Mouse (Mus musculus) lung, postnatal 0 days (tissue): ENCODE measurements at regions not wholly inside any gene's neighbourhood (a gene's known extent, or its start where the extent isn't known, plus 50 kb on each side); places are given as distances from the start of the nearest gene placed in this dataset.

Experiments used
- ATAC-seq: fragments of 200-750 bp; cut with Nextera tagmentation; 2 replicates; pipeline ENCODE4 v1.8.0; 2017; ENCODE audit warnings: moderate library complexity
- DNase-seq: peaks from one replicate; pipeline ENCODE4 v3.0.0-alpha.2; 2016; ENCODE audit warnings: low spot score
- H3K27ac ChIP-seq: fragments of 300-500 bp; sonication (generic); 2 replicates; pipeline ENCODE4 v1.5.1; 2014; ENCODE audit warnings: antibody characterized with exemption, mild to moderate bottlenecking, low read length, mixed read lengths
- H3K27me3 ChIP-seq: fragments of 300-500 bp; sonication (generic); replicated peaks from 2 replicates; pipeline ENCODE4 v1.6.1; 2014; ENCODE audit warnings: low read length, mixed read lengths; ENCODE audit not compliant: insufficient read depth
- H3K36me3 ChIP-seq: fragments of 300-500 bp; sonication (generic); 2 replicates; pipeline ENCODE4 v1.6.1; 2014; ENCODE audit warnings: low read length, mixed read lengths; ENCODE audit not compliant: insufficient read depth
- H3K4me1 ChIP-seq: fragments of 300-500 bp; sonication (generic); 2 replicates; pipeline ENCODE4 v1.6.1; 2014; ENCODE audit warnings: antibody characterized with exemption, low read depth, low read length, mixed read lengths; ENCODE audit not compliant: insufficient read depth
- H3K4me2 ChIP-seq: fragments of 300-500 bp; sonication (generic); replicated peaks from 2 replicates; pipeline ENCODE4 v1.6.1; 2014; ENCODE audit warnings: low read depth, mild to moderate bottlenecking, low read length, moderate library complexity, mixed read lengths
- H3K4me3 ChIP-seq: fragments of 300-500 bp; sonication (generic); 2 replicates; pipeline ENCODE4 v1.5.1; 2014; ENCODE audit warnings: low read depth, low read length
- H3K9ac ChIP-seq: fragments of 300-500 bp; sonication (generic); replicated peaks from 2 replicates; pipeline ENCODE4 v1.6.1; 2014; ENCODE audit warnings: low read depth, mild to moderate bottlenecking
- H3K9me3 ChIP-seq: fragments of 300-500 bp; sonication (generic); 2 replicates; pipeline ENCODE4 v1.6.1; 2016; ENCODE audit warnings: low read length, mixed read lengths
- CTCF ChIP-seq: IDR thresholded peaks from 2 replicates; pipeline ENCODE4 v1.5.1; 2016; ENCODE audit warnings: antibody characterized with exemption, mild to moderate bottlenecking
- EP300 ChIP-seq: IDR thresholded peaks from 2 replicates; pipeline ENCODE4 v1.6.1; 2016; ENCODE audit warnings: antibody characterized with exemption, mild to moderate bottlenecking, control low read depth
- WGBS: fragments of 180-500 bp; shearing (Covaris S2); extraction: QIAGEN DNeasy Blood & Tissue Kit; methylation state at CpG from one replicate; pipeline ENCODE4 v1.1.7; 2014; 5-methylcytosine and 5-hydroxymethylcytosine counted together

GRCm38 (mm10) chr4:152834421-152835110 is 356.9 kb upstream of the Kcnab2 start:
- no peak for TF ChIP-seq CTCF
- TF ChIP-seq EP300, result no peak
- ATAC-seq, result no peak
- no peak for DNase-seq
- H3K4me3 ChIP-seq, result no peak overlapping the region
- WGBS, result 74% methylated on average over 11 of the region's 11 CpGs
- no peak overlapping the region for H3K27ac ChIP-seq
- no peaks in the 10 kb centered on the region for H3K9me3 ChIP-seq
- no peaks in the 10 kb centered on the region for H3K36me3 ChIP-seq
- H3K4me2 ChIP-seq, result no peak overlapping the region
- no peaks in the 10 kb centered on the region for H3K27me3 ChIP-seq
- no peaks in the 10 kb centered on the region for H3K4me1 ChIP-seq
- no peak overlapping the region for H3K9ac ChIP-seq

GRCm38 (mm10) chr4:152833411-152834310 is 356.0 kb upstream of the Kcnab2 start:
- ATAC-seq (no peak), DNase-seq (no peak)
- TF ChIP-seq EP300 (no peak), CTCF (no peak)
- Histone ChIP-seq H3K4me3 (no peak overlapping the region), H3K27ac (no peak overlapping the region), H3K4me2 (no peak overlapping the region), H3K9ac (no peak overlapping the region), H3K9me3 (no peaks in the 10 kb centered on the region), H3K36me3 (no peaks in the 10 kb centered on the region), H3K4me1 (no peaks in the 10 kb centered on the region), H3K27me3 (no peaks in the 10 kb centered on the region)
- 62% methylated on average over 23 of the region's 23 CpGs for WGBS

DNA sequence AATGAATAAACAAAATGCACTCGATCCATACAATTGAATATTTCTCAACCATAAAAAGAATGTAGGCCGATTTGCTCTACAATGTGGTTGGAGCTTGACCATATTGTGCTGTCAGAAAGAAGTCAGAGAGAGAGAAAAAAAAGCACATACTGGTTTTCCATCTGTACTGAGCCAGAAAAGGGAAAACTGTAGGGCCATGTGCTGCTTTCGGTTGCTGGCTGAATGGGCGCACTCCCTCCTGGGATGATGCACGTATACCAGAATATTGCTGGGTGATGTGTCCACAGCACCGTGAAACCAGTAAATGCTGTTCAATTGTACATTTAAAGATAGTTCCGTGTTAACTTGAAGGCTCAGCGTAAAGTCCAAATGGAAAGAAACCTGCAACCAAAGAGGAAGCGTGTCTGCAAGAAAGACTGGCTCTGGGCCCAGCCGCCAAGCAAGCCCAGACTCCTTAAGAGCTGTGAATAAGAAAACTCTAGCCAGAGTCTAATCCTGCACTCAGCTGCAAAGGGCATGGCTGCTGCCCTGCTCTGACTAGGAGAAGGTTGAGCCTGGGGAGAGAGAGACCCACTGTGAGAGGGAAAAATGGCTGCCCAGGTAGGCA is 355.2 kb upstream of the Kcnab2 start:
- no peak for ATAC-seq
- H3K27ac ChIP-seq, result no peak overlapping the region
- no peaks in the 10 kb centered on the region for H3K4me1 ChIP-seq
- 78% methylated on average over 10 of the region's 10 CpGs for WGBS
- no peak for DNase-seq
- no peaks in the 10 kb centered on the region for H3K36me3 ChIP-seq
- no peak overlapping the region for H3K4me3 ChIP-seq
- no peaks in the 10 kb centered on the region for H3K27me3 ChIP-seq
- H3K9me3 ChIP-seq, result peaks cover 6% of the 10 kb centered on the region; the same call in 1 of the 2 replicates
- no peak overlapping the region for H3K9ac ChIP-seq
- no peak overlapping the region for H3K4me2 ChIP-seq
- TF ChIP-seq CTCF, result no peak
- TF ChIP-seq EP300, result no peak

DNA sequence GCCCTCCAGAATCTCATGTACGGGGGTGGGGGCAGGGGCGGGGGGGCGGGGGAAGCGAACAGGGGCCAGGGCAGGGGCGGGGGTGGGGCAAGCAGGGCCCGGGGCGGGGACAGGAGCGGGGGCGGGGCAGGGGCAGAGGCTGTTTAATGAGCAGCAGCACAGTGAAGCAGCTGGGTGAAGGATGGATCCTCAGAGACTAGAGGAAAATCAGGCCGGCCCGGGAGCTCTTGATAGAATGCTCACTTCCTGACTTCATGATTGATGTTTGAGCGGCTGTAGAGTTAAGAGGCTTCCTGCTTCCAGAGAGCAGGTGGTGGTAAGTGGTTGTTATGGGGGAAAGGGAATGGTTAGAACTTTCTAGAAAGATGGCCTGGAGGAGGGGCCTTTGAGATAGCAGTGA is 347.5 kb upstream of the Kcnab2 start:
- no peak for TF ChIP-seq CTCF
- no peak for TF ChIP-seq EP300
- Histone ChIP-seq H3K9ac (no peak overlapping the region), H3K36me3 (no peaks in the 10 kb centered on the region), H3K27me3 (no peaks in the 10 kb centered on the region), H3K9me3 (peaks cover 6% of the 10 kb centered on the region; the same call in 1 of the 2 replicates), H3K27ac (no peak overlapping the region), H3K4me1 (no peaks in the 10 kb centered on the region), H3K4me2 (no peak overlapping the region), H3K4me3 (no peak overlapping the region)
- WGBS, result 20% methylated on average over 9 of the region's 12 CpGs
- no peak for ATAC-seq
- DNase-seq, result no peak

- H3K4me3 ChIP-seq, result no peak overlapping the region
- no peaks in the 10 kb centered on the region for H3K9me3 ChIP-seq
- no peak overlapping the region for H3K27ac ChIP-seq
- H3K27me3 ChIP-seq, result no peaks in the 10 kb centered on the region
- H3K9ac ChIP-seq, result no peak overlapping the region
- TF ChIP-seq EP300 (no peak), CTCF (no peak)
- no peak for DNase-seq
- ATAC-seq, result no peak
- no peak overlapping the region for H3K4me2 ChIP-seq
- 50% methylated on average over 17 of the region's 17 CpGs for WGBS
- no peaks in the 10 kb centered on the region for H3K36me3 ChIP-seq
- H3K4me1 ChIP-seq, result no peaks in the 10 kb centered on the region
Measured at GRCm38 (mm10) chr4:152816139-152816757, 338.6 kb upstream of the Kcnab2 start.

DNA sequence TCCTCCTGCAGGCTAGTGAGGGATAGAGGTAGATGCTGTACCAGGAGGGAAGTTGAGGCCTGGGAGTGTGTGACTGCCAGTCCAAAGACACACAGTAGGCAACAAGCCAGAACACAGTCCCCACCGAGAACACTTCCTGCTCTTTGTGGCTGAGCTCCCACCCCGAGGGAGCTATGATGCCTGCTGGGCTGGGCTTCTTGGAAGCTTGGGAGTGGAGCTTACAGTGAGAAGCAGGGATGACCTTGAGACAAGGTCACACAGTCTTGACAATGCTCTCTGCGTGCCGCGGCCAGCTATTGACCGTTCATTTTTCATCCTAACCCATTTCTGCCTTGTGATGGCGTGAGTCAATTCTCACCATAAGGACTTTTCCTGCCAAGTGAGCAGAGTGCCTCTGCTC is 328.9 kb upstream of the Kcnab2 start:
- Histone ChIP-seq H3K27me3 (no peaks in the 10 kb centered on the region), H3K4me2 (no peak overlapping the region), H3K36me3 (no peaks in the 10 kb centered on the region), H3K4me1 (no peaks in the 10 kb centered on the region), H3K27ac (no peak overlapping the region), H3K9me3 (no peaks in the 10 kb centered on the region), H3K4me3 (no peak overlapping the region), H3K9ac (no peak overlapping the region)
- DNase-seq (no peak), ATAC-seq (no peak)
- 72% methylated on average over 7 of the region's 7 CpGs for WGBS
- no peak for TF ChIP-seq EP300
- TF ChIP-seq CTCF, result no peak
